Mouse (Mus musculus) kidney, adult 2 months (tissue): ENCODE measurements around the gene Samd4b.

Experiments
- CTCF ChIP-seq: fragments of 200-500 bp; conservative IDR thresholded peaks from 2 replicates; pipeline ENCODE4 v1.5.1; 2011; ENCODE audit warnings: low read depth, mild to moderate bottlenecking, control low read depth, low read length, moderate library complexity, mixed read lengths; ENCODE audit not compliant: insufficient read depth, insufficient read length
- POLR2A ChIP-seq: fragments of 200-500 bp; IDR thresholded peaks from one replicate; pipeline ENCODE4 v1.6.1; 2011; ENCODE audit warnings: low read depth, low read length, control low read depth

DNA sequence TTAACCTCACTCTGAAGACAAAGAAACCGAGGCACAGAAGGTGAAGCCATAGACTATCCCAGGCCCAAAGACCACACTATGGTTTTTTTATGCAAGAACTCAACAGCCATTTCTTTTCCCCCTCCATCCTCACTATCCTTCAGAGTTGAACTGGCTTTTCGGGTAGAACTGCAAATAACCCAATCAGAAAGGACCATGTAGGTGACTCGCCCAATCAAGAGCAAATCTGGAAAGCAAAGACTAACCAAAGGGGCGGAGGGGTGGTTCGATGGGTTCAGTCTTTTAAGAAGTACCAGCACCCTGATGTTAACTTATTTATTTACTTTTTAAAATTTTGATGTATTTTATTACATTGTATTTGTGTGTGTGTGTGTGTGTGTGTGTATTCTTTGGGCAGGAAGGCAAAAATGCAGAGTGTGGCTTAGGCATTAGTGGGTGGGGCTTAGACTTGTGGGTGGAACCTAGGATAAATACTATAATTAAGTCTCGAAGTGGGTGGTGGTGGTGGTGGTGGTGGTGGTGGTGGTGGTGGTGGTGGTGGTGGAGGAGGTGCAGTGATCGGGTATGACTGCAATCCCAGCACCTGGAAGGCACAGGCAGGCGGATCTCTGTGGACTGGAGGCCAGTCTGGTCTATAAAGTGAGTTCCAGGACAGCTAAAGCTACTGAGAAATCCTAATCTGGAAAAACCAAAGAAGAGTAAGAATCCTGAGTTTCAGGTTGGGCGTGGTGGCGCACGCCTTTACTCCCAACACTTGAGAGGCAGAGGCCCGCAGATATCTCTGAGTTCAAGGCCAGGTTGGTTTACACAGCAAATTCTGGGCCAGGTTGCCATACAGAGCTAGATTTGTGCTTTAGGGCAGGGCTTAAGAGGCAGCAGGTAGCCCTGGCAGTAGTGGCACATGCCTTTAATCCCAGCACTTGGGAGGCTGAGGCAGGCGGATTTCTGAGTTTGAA is 149.8 kb downstream of the Samd4b start:
- TF ChIP-seq CTCF (no peak), POLR2A (no peak)
